Mouse (Mus musculus) spleen, postnatal 4 days (tissue): ENCODE measurements at regions not wholly inside any gene's neighbourhood (a gene's known extent, or its start where the extent isn't known, plus 50 kb on each side); places are given as distances from the start of the nearest gene placed in this dataset.

Experiments used
- DNase-seq, 2 experiments: peaks; one replicate each; pipeline ENCODE4 v3.0.0; 2022; ENCODE audit warnings: low spot score in 2 of 2

DNA sequence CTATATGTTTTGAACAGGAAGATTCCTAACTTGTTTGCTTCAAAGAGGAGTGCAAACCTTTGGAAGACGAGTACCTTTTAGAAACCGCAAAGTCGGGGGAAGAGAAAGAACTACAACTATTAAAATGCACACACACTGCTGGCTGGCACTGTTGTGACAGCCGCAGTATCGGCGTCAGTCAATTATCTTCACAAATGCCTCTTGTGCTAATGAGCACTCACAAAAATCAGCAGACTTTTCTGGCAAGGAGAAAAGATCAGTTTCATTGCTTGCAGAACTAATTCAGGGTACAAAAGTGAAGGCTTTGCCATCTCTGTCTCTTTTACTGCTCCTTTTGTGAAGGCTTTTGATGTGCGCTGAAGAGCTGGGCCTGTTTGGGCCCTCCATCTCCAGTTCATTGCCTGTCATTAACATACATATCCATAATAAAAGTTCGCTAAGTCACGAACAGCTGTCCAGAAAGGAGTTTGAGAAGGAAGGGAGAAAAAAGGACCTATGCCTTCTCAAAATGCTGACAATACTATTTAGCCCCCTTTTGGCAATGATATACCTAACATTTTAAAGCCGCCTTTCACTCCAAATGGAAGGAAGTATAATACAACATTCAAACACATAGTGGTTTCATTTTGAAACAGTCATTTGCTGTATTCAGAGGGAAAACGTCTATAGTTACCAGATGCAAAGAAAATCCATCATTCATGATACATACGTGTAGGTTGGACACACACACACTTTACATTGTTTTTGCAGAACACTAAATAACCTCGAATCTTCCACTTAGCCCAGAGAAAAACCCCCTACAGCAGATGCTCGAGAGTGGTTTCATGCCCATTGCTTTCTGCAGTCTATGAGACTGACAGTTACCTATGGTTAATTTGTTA is 186.6 kb upstream of the Sp8 start:
- no peak for DNase-seq

DNA sequence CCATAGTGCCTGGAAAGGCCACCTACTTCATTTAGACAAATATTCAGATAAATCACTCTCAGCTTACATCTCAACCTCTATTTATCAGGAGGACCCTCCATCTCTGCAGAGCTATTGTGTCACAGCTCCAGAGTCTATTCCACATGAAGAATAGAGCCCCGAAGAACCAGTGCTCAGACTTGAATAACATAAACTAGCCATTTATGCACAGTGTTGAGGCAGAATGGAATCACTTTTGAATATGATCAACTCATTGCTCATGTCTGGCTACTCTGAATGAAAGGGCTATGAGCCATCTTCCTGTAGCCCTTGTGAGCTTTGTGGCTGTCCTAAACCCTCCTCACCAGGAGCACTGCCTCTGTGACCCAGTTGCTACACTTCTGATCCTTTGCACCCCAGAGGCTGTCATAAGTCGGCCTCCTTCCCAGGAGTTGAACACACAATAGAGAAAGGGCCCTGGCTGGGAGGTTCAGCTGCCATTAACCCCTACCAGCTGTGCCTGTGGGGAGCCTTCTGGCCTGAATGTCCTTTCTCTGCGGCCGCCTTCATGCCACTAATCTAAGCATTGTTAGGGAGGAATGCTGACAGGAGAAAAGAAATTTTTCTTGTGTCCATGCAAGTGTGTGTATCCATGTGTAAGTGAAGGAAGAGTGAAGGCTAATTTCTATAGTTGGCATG is 195.5 kb upstream of the Sp8 start:
- DNase-seq: no peak

DNA sequence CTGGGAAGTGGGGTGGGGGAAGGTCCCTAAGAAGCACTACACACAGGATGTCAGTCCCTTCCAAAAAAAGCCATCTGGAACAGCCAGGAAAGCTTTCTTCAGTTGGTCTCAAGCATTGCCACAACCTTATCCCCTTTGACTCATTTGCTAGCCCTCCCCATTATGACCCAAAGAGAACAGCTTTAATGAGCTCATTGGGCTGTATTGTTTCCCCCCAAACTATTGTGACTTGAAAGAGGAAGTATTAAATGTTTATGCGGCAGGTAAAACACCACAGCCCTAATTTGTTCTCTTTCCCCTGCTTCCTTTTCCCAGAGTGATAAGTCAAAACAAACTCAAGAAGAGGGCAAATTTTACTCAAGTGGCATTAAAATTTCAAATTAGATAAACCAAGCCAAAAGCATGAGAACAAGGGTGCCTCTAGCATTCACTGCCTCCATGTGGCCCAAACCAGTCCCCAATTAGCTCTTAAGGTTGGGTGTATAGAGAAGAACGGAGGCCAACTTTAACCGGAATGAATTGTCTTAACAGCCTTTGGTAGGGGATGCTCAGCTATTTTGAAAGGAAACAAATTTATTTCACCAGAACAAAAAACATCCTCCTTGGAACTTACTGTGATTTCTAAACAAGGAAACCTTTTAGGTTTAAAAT is 196.7 kb upstream of the Sp8 start:
- no peak for DNase-seq

DNA sequence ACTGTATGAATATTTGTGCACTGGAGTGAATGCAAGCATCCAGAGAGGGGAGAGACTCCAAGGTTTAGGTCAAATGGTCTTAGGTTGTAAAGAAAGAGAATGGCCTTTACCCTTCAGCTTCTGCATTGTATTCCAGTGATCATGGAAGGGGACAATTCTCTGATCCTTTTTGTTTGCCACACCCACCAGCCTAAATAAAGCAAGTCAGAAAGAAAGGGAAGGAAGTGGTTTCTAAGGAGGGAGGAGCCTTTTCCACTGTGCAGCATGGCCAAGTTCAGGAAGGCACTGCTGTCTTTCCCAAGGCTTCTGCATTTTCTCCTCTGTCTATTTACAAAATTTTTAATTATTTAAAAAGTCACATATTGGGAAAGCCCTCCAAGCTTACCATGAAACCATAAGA is 197.5 kb upstream of the Sp8 start:
- DNase-seq: no peak

DNA sequence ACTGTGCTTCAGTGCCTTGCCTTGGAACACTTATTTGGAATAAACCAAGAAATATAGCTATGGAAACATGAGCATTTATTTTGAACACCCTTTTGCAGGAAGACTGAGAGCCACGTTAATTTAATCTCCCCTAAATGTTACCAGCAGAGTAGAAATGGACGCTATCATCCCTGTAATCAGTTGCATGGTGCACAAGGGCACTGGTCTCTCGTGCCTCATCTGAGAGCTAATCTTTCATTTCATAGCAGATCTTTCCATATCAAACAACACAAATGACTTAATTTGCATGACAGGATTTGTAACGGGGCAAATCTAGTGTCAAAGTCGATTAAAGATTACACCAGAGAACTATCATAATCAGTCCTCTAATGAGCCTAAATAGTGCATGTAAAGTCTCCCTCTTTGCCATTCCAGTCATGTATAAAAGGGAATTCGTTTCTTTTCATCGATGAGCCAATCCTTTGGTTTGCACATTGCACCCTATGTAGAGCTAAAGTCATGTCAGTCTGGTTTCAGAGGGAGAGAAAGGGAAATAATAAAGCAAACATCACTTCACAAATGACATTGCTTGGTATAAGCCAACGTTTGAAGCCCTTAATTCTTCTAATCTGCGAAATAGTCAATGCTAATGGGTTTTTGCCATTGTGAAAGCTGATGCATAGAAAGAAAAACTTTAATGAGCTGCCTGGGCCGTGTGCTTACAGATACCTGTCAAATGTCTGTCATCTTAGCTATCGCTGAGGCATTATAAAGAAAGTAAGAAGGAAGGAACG is 198.7 kb upstream of the Sp8 start:
- DNase-seq: no peak

DNA sequence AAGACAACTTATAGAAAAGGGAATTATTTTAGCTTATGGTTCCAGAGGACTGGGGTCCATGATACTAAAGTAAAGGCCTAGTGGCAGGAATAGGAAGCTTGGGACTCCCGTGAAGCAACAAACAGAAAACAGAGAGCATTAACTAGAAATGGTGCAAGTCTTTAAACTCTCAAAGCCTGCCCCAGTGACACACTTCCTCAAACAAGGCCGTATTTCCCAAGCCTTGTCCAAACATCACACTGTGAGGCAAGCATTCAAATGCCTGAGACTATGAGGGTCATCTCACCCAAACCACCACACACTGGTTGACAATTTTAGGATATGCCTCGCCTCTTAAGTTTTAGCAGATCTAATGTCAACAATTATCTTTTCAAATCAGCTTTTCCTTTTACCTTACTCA is 205.2 kb upstream of the Sp8 start:
- no peak for DNase-seq

DNA sequence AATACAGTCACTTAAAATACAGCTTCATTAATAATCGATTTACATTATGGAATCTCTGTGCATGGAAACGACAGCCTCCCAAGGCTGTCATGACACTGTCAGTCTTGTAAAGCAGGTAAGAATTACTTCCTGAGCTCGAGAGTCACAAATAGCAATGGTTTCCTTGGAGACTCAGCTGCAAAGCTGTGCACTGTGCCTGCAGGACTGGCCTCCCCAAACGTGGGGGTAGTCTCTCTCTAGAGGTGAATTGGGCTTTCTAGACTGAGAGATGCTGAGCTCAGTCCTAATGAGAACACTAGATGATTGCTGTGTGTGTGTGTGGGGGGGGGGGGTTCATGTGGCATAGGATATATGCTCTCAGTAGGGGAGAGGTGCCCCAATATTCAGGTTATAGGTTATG is 208.9 kb upstream of the Sp8 start:
- DNase-seq: no peak

DNA sequence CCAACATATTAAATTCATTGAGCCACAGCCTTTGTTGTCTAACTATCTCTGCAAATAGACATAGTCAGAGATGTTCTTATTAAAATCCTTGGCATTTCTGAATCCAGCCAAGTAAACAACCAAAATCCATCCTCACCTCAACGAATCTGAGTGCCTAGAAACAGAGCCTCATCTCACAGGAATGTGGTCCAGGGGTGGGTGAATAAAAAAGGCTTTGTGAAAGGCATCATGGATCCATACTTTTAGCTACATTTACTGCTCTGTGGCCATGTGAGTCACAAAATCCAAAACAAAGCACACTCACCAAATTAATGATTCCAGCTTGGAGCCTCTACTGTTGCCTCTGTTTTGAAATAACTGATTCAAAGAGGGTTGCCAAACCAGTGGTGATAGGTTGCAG is 210.7 kb upstream of the Sp8 start:
- no peak for DNase-seq

DNA sequence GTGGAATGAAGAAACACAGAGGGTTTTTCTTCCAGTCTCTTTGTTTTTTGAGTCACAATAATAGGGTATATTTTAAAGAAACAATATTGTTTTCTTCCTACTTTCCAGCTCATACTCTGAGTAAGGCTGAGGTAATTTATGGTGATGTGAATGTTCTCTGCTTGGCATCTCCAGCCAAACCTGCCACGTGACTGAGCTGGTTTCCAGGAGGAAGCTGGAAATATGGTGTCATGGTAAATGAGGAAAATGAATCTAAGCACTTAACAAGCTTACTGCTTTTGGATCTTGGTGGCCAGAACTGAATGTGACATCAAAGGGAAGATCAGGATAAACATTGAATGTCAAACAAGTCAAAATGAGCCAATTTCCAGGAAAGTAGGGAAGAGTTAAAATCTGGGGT is 215.8 kb upstream of the Sp8 start:
- DNase-seq: no peak

DNA sequence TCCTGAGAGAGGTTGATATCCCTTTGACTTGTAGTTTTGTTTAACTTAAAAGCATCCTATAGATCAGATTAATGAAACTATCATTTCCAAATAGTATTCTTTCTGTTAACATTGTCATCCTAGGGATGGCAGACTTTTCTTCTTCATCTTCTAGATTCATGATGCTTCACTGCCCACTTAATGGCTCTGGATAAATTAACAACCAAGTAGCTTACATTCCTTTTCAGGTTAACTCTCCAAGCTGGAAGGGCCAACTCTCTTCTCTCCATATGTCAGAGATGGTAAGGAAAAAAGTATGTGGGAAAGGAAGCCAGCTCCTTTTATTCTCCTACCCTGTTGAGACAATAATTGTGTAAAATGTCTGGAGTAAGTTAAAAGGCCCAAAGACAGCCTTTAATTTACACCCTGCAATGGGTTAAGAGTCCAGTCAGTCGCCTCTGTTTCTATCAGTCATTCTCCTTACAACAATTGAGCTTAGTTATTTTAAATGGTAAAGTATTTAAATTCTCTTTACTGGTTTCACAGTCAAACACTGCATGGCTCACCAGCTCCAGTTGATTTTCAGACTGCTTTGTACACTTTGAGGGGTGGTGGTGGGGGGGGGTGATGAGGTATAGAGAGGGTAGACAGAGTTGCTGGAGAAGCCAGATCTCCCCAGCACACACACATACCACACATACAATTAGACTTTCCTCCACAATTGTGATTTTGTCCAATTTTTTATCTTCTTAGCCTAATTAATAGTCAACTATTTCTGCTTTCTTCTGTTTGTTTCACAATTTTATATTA is 224.2 kb upstream of the Sp8 start:
- no peak for DNase-seq

DNA sequence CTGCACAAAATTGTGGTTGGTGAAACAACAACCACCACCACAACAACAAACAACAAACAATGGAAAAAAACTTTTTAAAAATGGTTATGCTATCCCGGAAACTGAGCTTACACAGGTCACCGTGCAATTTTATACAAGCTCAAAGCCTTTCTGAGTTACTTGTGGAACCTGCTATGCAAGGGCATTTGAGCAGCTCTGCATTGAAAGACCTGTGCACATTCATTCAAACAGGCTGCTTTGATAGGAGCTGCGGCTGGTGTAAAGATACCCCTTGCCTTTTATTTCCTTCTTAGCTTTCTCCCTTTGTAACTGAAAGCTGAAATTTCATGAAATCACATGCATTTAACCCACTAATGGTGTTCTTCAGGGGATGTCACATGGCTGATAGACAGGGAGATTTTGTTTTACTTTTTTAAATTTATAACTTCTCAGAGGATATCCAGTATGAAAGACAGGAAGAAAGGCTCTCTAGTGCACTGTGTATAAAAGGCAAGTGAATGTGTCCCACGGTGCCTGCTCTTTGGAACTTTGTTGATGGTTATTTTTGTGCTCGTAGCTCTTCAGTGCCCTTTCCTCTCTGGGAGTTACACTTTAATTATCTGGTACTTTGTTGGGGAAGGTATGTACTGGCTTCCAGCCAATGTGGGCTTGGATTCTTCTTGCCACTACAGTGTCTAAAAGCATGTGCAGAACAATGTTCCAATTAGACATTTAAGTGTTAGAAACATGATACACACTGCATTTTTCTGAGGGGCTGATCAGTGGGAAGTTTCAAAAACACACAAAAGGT is 225.1 kb upstream of the Sp8 start:
- DNase-seq: no peak

DNA sequence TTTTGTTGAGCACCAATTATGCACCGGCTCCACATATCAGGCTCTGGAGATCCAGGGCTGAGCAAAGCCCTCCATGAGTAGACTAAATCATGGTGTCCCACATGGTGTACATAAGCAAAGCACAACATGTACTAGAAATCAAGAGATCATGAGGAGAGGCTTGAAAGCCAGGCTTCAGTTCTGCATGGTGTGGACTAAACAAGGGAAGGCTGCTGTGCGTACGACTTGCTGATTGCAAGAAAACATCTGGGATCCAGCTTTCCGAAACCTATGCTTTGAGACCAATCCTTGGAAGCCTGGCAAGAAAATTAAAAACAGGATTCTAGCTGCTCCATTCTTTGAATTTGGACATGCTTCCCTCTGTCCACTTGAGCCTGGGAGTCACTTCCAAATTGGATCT is 249.1 kb upstream of the Sp8 start:
- no peak for DNase-seq

DNA sequence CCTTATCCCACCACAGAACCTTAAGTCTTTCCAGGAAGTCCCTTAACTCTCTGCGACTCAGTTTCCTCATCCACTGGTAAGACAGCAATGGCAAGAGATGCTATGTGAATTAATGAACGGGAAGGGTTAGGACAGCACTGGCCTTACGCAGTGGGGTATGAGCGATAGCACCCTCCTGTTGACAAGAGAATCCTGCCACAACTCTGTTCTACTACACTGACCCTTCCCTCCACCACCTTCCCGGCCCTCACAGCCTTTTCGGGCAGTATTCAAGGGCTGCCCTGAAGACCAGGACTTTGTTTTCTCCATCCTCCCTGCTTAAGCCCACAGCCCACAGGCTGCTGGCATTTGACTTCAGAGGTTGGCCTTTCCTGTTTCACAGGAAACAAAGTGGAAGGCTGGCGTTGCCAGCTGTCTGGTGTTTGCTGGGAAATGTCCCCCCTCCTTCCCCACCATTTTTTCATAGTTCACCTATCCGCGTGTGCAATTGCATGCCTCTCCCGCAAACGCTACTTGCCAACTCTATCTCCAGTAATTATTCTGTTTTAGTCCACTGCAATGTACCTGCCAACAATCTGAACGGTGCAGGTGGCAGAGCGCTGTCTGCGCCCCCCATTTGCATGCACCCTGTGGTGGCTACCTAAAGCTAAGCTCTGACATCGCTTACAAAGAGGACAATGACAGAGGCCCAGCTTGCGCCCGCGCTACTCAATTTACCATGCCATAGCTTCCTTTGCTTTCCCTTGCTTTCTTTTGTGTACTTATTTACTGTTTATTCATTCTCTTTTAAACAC is 251.2 kb upstream of the Sp8 start:
- DNase-seq: no peak

DNA sequence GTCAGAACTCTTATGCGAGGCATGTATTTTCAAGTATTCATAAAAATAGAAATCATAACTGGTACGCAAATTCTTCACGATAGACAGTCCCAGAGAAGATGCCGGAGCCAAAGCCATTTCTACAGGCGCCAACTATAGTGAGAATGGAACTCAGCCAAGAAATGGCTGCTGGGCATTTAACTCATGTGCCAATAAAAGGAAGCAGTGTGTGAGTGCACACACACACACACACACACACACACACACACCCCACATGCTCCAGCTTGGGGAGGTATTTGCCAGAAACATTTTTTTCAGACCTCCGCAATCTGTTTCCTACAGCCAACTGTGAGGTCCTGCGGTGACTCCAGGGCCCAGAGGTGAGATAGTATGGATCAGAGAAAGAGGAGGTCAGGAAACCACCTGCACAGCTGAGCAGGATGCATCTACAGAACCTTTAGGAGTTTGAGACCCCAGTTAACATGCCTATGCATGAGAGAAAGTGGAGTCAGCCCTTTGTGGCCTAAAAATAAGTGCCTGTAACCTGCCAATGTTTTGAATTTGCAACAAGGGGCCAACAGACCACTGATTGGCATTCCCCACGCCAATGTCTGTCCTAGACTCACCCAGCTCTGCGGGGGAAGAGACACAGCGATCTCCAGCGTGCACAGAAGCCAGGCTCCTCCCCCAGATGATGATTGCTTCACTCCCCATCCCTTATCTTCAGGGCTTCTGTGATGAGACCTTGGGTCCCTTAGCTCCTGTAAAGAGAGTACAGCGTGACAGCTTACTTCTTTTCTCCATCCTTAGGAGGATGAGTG is 262.1 kb upstream of the Sp8 start:
- no peak for DNase-seq

DNA sequence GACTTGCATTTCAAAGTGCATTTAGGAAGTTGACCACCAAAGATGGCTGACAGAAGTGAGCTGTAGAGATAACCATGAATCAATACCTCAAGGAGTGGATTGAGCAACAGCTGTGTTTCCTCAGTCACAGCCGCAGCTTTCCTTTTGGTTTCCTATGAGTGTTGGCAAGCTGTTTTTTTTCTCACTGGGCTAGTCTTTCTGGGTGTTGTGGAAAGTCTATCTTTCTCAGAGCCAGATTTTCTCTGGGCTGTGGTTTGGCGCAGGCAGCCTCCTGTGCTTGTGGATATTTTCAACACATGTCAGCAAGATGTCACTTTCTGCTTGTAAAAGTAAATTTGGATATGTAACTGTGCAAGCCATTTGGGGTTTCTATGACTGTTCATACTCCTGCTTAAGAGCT is 268.6 kb upstream of the Sp4 start:
- no peak for DNase-seq

DNA sequence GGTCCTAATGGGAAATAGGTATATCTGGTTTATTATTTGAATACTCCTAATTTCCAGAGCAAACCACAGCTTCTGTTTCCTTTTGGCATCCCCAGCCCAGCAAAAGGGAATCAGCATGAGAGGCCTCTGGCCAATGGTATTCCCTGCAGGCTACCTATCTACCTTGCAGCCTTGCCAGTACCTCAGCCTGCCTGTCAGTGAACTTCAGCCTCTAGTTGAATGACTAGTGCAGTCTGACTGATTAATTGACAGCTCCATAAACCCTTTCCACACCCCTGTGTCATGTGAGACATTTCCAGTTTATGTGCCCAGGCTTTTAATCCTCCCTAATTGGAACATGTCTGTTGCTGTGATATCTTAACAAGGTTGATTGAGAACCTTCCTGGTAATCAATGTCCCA is 265.4 kb upstream of the Sp4 start:
- DNase-seq: no peak

DNA sequence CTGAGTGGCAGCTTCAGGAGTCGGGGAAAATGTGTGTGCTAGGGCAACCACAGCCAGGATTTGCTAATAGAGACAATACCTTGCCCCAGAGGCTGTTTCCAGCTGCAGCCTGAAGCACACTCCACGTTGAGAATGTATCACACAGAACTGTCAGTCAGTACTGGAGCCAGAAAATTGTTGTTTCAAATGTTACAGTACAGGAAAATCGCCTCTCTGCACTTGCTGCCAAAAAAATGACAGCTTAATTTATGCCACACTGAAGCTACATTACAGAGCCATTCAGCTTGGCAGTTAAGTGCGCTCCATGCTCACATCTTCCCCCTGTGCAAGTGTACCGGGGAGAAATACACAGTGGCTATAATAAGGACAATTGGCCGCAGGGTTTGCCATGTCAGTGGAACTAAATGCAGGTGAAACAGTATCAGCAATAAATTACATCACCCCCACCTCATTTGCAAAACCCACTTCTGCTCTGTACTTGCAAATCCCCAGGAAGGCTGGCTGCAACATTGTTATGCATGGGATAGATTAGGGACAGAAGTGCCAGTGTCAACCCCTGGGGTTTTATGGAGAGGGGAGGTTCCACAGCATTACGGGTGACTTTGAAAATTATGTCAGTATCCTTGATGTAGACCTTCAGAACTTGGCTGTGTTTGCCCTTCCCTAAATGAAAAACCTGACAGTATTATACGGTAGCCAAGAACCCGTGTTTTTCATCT is 263.3 kb upstream of the Sp4 start:
- no peak for DNase-seq

DNA sequence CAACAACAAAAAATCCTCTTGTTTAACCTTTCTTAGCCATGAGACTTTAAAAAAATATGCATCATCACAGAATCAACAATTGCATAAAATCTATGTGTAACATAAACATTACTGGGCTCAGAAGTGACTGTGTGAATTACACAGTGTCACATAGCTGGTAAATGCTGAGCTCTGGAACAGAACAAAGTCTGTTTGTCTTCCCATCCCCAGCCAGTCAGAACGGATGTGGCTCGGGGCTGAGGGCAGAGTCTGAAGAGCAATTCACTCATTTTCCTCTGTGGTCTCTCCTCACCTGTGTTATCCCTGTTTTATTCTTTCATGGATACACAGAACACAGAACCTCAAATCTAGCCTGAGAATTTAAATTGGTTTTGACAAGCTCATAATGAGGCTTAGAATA is 261.0 kb upstream of the Sp4 start:
- no peak for DNase-seq
